29 mouse cellular contexts compared by ENCODE assay signal in genomic region chr11:67642421-67642820, GRCm38 (mm10). TPM values are rescaled to one million over a fixed set of nuclear protein-coding genes. Genes with fewer than 3 reads are reported as not detected.
A peak's percentile ranks its signal among the peaks of the same experiment; 100 is the strongest.
DNase-seq lines count a peak whose midpoint lies in the region; ATAC-seq lines count a peak whose summit lies in the region.
"Had no signal": no experiment of that assay in that cellular context is flagged by ENCODE, and none has a peak within 500 bp of the region (broad histone marks: within the 10 kb centered on the region; RNA-seq: fewer than 3 reads in every experiment).

No protein-coding gene starts in this region.

- no peaks in the 10 kb centered on the region for H3K36me3 ChIP-seq in midbrain, embryonic 16.5 days (ENCODE audit: control insufficient read depth, insufficient read depth, low read length)
- H3K36me3 ChIP-seq: embryonic facial prominence, embryonic 12.5 days; embryonic facial prominence, embryonic 15.5 days; heart, embryonic 10.5 days; heart, embryonic 13.5 days had no signal

- no peak for ATAC-seq in midbrain, embryonic 16.5 days
- ATAC-seq: activated CD4-positive, CD25-positive, alpha-beta regulatory T cell, adult 4 months; forebrain, embryonic 14.5 days; forebrain, postnatal 0 days; hindbrain, postnatal 0 days; inflammation-experienced regulatory T-cells, adult 6 months; intestine, embryonic 16.5 days had no signal

- H3K27ac ChIP-seq in midbrain, embryonic 16.5 days (ENCODE audit: low read length): no peak overlapping the region
- H3K27ac ChIP-seq: embryonic facial prominence, embryonic 12.5 days; embryonic facial prominence, embryonic 15.5 days; gastrocnemius, adult 2 months; heart, embryonic 10.5 days; heart, embryonic 13.5 days; hindbrain, embryonic 14.5 days; hindbrain, postnatal 0 days had no signal

- H3K4me2 ChIP-seq in midbrain, embryonic 16.5 days (ENCODE audit: low read length): no peak overlapping the region
- H3K4me2 ChIP-seq: embryonic facial prominence, embryonic 12.5 days; embryonic facial prominence, embryonic 15.5 days; heart, embryonic 13.5 days; hindbrain, embryonic 14.5 days had no signal

- H3K4me3 ChIP-seq in midbrain, embryonic 16.5 days (ENCODE audit: low read depth, low read length): no peak overlapping the region
- H3K4me3 ChIP-seq: embryonic facial prominence, embryonic 12.5 days; embryonic facial prominence, embryonic 15.5 days; gastrocnemius, adult 2 months; heart, embryonic 10.5 days; heart, embryonic 13.5 days had no signal

- peak; percentile 73 to 85 for DNase-seq in adrenal gland, adult (ENCODE audit: inconsistent age in 2 of 2, low spot score in 1 of 2)
- DNase-seq in adrenal gland, postnatal 4 days (ENCODE audit: low spot score in 2 of 2): no peak
- peak; percentile 77 for DNase-seq in adrenal gland, adult 2 months
- DNase-seq in adrenal gland, postnatal 14 days: peak; percentile 57
- no peak for DNase-seq in urinary bladder, postnatal 4 days (ENCODE audit: low spot score in 2 of 2)
- DNase-seq: cerebellum, adult 11 months; forebrain, postnatal 0 days; gastrocnemius, adult 2 months; gastrocnemius, postnatal 25 days; heart, adult 18-20 months; heart, postnatal 14 days; heart, postnatal 4 days had no signal

- no peak overlapping the region for H3K9ac ChIP-seq in midbrain, embryonic 16.5 days (ENCODE audit: low read depth, low read length)
- H3K9ac ChIP-seq: embryonic facial prominence, embryonic 15.5 days; forebrain, postnatal 0 days; heart, embryonic 13.5 days; hindbrain, embryonic 14.5 days had no signal

- H3K9me3 ChIP-seq in midbrain, embryonic 16.5 days (replicated peaks; ENCODE audit: control insufficient read depth, low read length, poor library complexity, severe bottlenecking): no peaks in the 10 kb centered on the region
- H3K9me3 ChIP-seq: embryonic facial prominence, embryonic 12.5 days; embryonic facial prominence, embryonic 15.5 days; heart, embryonic 10.5 days; heart, embryonic 13.5 days had no signal

- H3K27me3 ChIP-seq in midbrain, embryonic 16.5 days (ENCODE audit: control insufficient read depth, insufficient read depth, low read depth, low read length): no peaks in the 10 kb centered on the region
- H3K27me3 ChIP-seq: embryonic facial prominence, embryonic 12.5 days; embryonic facial prominence, embryonic 15.5 days; heart, embryonic 13.5 days had no signal

- no peaks in the 10 kb centered on the region for H3K4me1 ChIP-seq in midbrain, embryonic 16.5 days (ENCODE audit: control insufficient read depth, insufficient read depth, low read length)
- H3K4me1 ChIP-seq: embryonic facial prominence, embryonic 12.5 days; embryonic facial prominence, embryonic 15.5 days; heart, embryonic 13.5 days had no signal

- WGBS in midbrain, embryonic 16.5 days: 95% methylated on average over 8 of the region's 8 CpGs

RNA-seq across cellular contexts. Expression of gene Rcvrn, which starts 52.7 kb away (rescaled TPM):
- not detected for total RNA-seq in adrenal gland, postnatal 4 days (2021)
- total RNA-seq in adrenal gland, adult 2 months (2021): under 1 TPM in 1 of 2 experiments, not detected in 1; 0.29 TPM
- polyA plus RNA-seq in adrenal gland, adult 2 months (2012; rRNA removed): not detected in 2 replicates
- total RNA-seq in adrenal gland, postnatal 14 days (2021): not detected in 2 replicates
- not detected in 2 replicates for polyA plus RNA-seq in midbrain, embryonic 16.5 days (2015; fragmentation: Nextera tagmentation; extraction: Ambion mirVana)
- total RNA-seq: common myeloid progenitor, adult 5-6 weeks; ES-E14; gastrocnemius, adult 2 months; heart, adult 18-20 months; heart, postnatal 14 days; hindbrain, postnatal 0 days had no signal
- polyA plus RNA-seq: activated CD4-positive, CD25-positive, alpha-beta regulatory T cell, adult 4 months; embryonic facial prominence, embryonic 12.5 days; embryonic facial prominence, embryonic 15.5 days; forebrain, embryonic 11.5 days; forebrain, embryonic 14.5 days; forebrain, postnatal 0 days; gonadal fat pad, adult 2 months; heart, embryonic 10.5 days; heart, embryonic 13.5 days; heart, embryonic 16.5 days; hindbrain, embryonic 11.5 days; hindbrain, embryonic 14.5 days; hindbrain, postnatal 0 days; inflammation-experienced regulatory T-cells, adult 6 months; intestine, embryonic 16.5 days had no signal

Comparison
In these comparisons a context has a peak if more than half of its experiments do, and no peak if none do; other contexts are left out.
1. DNase-seq: peak in adrenal gland, adult (2 of 2), adrenal gland, adult 2 months (single experiment) and adrenal gland, postnatal 14 days (single experiment); none in adrenal gland, postnatal 4 days (0 of 2) and urinary bladder, postnatal 4 days (0 of 2).